Mouse (Mus musculus): ENCODE data around the gene Abtb2.

- TF ChIP-seq CTCF (IDR thresholded peaks at IDR 0.05; ENCODE audit: low read depth) = no peak
- TF ChIP-seq EP300 (IDR thresholded peaks at IDR 0.05; ENCODE audit: low read depth) = no peak
These were observed 23.3 kb downstream of the Abtb2 start for GRCm38 (mm10) chr2:103589400-103589799.
